Mouse (Mus musculus): ENCODE results near the gene Ap4s1. TPM values are rescaled to one million over a fixed set of nuclear protein-coding genes. Genes with fewer than 3 reads are reported as not detected.
"Not testable (repeated sequence)": the region's sequence is repeated elsewhere in the genome, so short reads cannot be mapped to it uniquely, and the experiment has no call there.

The Ap4s1 gene
- polyA plus RNA-seq (2012; ENCODE audit: insufficient read depth, insufficient read length, low replicate concordance, missing spikeins), result not detected in 2 replicates

DNA sequence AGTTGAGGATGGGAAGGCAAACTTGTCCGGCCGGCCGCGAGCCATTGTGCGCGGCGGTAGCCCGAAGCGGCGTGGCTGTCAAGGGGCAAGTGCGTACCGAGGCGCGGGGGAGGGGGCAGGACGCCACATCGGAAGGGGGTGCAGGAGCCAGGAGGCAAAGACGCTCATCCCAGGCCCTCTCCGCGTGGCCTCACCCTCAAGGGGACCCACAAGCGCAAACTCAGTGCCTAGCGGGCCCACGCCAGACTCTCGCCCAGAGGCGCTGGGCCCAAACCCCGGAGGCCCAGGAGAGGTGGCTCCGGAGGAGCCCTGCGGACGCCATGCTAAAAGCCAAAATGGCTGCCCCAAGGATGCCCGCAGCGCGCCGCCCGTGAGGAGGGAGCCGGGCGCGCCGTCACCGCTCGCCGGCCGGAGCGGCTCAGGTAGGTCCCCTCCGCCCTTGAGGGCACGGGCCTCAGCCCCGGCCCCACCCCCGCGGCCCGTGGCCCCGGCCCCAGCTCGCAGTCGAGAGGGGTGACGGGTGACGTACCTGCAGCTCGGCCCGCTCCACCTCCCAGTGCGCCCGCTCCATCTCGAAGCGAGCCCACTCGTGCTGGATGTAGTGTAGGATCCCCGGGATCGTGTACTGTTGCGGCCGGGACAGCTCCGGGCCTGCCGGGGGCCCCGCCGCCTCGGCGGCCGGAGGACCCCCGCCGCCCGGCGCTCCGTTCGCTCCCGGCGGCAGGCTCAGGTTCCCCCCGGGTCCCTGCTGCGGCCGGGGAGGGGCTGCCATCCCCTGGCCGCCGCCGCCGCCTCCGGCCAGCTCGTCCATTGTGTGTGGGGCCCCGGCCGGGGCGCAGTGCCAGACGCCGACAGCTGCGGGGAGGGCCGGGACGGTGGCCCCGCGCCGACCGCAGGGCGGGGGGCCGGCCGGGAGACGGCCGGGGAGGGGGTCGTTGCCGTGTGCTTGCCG lies at the start of gene Ap4s1:
Gene Ap4s1, plus strand, starts transcription at position 141 of the 952 bp plus-strand sequence.
- peaks cover 8% of the 10 kb centered on the region; the same call in 1 of the 2 replicates for H3K4me1 ChIP-seq (ENCODE audit: control insufficient read depth, insufficient read depth, low read length)
- under 1% methylated on average over 108 of the region's 108 CpGs for WGBS
- peak within 1 kb of the TSS; percentile 100 for H3K27ac ChIP-seq (ENCODE audit: insufficient read depth, low read depth, low read length)
- H3K4me3 ChIP-seq (ENCODE audit: insufficient read depth, low read depth, low read length), result peak within 1 kb of the TSS; percentile 100
- no peak for TF ChIP-seq CTCF (IDR thresholded peaks at IDR 0.05; ENCODE audit: insufficient read depth, low read depth, low read length)
- no peak; the same call in 1 of the 2 replicates for TF ChIP-seq POLR2A (IDR thresholded peaks at IDR 0.05; ENCODE audit: insufficient read depth, low read depth, low read length)

DNA sequence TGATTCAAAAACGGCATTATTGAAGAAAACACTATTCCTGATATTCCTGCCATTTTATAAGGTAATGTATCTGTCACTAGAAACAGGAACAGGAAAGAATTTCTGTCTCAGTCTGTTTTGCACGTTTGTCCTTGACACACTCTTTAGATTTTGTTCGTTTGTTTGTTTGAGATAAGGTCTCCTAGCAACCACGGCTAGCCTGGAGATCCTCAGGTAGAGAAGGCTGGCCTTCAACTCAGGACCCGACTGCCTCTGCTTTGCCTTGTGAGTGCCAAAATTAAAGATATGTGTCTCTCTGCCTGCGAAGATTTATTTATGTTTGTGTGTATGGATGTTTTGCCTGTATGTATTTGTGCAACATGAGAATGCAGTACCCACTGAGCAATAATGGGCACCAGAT lies 49.0 kb upstream of the Ap4s1 start:
- Histone ChIP-seq H3K27ac (ENCODE audit: insufficient read depth, low read depth, low read length) (no peak overlapping the region), H3K4me1 (ENCODE audit: control insufficient read depth, insufficient read depth, low read length) (no peaks in the 10 kb centered on the region), H3K4me3 (ENCODE audit: insufficient read depth, low read depth, low read length) (no peak overlapping the region)
- TF ChIP-seq POLR2A (IDR thresholded peaks at IDR 0.05; ENCODE audit: insufficient read depth, low read depth, low read length), result no peak
- 71% methylated on average over 6 of the region's 6 CpGs for WGBS

DNA sequence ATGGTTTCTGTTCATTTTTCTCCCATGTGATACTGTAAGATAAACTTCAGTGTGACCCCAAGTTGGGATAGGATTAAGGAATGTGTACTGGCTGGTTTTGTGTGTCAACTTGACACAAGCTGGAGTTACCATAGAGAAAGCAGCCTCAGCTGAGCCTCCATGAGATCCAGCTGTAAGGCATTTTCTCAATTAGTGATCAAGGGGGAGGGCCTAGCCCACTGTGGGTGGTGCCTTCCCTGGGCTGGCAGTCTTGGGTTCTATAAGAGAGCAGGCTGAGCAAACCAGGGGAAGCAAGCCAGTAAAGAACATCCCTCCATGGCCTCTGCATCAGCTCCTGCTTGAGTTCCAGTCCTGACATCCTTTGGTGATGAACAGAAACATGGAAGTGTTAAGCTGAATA lies 41.4 kb upstream of the Ap4s1 start:
- not testable (repeated sequence) for H3K4me1 ChIP-seq (ENCODE audit: control insufficient read depth, insufficient read depth, low read length); H3K4me3 ChIP-seq (ENCODE audit: insufficient read depth, low read depth, low read length); H3K27ac ChIP-seq (ENCODE audit: insufficient read depth, low read depth, low read length)

DNA sequence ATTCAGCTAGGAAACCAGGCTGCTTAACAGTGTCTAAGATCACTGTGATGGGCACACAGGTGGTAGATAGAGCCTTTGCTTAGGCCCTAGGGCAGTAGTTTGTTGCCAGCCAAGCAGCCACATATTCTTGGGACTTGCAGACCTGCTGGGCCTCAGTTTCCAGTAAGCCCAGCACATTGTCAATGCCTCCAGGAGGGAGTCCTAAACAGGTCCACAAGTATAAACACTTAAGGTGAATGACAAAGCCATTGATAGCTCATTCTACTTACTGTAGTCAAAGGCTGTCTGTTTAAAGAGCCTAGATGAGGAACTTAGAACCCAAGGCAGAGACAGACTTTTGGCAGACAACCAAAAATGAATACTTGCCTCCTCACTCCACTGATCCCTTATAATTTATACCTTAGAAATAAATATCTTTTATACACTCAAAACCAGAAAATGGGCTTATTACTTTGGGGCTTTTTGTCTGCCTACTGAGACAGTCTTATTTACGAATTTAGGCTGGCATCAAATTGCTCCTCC lies 34.8 kb upstream of the Ap4s1 start:
- 31% methylated on average over 1 of the region's 1 CpGs for WGBS
- no peaks in the 10 kb centered on the region for H3K4me1 ChIP-seq (ENCODE audit: control insufficient read depth, insufficient read depth, low read length)
- H3K4me3 ChIP-seq (ENCODE audit: insufficient read depth, low read depth, low read length), result no peak overlapping the region
- H3K27ac ChIP-seq (ENCODE audit: insufficient read depth, low read depth, low read length), result no peak overlapping the region
- TF ChIP-seq CTCF (IDR thresholded peaks at IDR 0.05; ENCODE audit: insufficient read depth, low read depth, low read length) (no peak), POLR2A (IDR thresholded peaks at IDR 0.05; ENCODE audit: insufficient read depth, low read depth, low read length) (no peak)

DNA sequence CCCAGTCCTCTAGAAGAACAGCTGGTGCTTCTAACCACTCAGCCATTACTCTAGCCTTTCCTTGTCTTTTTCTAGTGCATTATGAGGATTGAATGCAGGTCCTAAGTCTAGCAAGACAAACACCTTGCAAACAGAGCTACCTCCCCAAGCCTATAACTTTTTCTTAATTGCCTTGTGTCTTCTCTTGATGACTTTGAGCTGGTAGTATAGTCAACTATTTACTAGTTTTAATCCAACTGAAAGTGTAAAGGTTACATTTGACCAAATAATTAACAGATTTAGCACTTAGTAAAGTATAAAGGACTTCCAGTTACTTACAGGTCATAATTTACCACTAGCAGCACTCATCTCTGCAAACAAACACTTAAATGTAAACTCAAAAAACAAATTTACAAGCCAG lies 27.8 kb upstream of the Ap4s1 start:
- H3K4me1 ChIP-seq (ENCODE audit: control insufficient read depth, insufficient read depth, low read length), result peaks cover 2% of the 10 kb centered on the region; the same call in 1 of the 2 replicates
- no peak overlapping the region for H3K4me3 ChIP-seq (ENCODE audit: insufficient read depth, low read depth, low read length)
- TF ChIP-seq POLR2A (IDR thresholded peaks at IDR 0.05; ENCODE audit: insufficient read depth, low read depth, low read length) (no peak), CTCF (IDR thresholded peaks at IDR 0.05; ENCODE audit: insufficient read depth, low read depth, low read length) (no peak)
- H3K27ac ChIP-seq (ENCODE audit: insufficient read depth, low read depth, low read length), result no peak overlapping the region

DNA sequence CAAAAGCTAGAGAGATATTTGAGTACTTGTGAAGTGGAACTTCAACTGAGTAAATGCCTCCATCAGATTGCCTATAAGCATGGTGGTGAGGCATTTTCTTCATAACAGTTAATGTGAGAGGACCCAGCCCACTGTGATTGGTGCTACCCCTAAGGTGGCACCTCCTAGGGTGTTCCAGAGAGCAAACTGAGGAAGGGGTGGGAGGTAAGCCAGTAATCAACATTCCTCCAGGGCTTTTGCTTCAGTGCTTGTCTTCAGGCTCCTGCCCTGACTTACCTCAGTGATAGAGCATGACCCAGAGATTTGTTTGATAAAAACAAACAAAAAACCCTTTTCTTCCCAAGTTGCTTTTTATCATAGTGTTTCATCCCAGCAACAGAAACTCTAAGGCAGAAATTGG lies 26.9 kb upstream of the Ap4s1 start:
- Histone ChIP-seq H3K27ac (ENCODE audit: insufficient read depth, low read depth, low read length) (no peak overlapping the region), H3K4me1 (ENCODE audit: control insufficient read depth, insufficient read depth, low read length) (peaks cover 2% of the 10 kb centered on the region; the same call in 1 of the 2 replicates), H3K4me3 (ENCODE audit: insufficient read depth, low read depth, low read length) (no peak overlapping the region)
- TF ChIP-seq POLR2A (IDR thresholded peaks at IDR 0.05; ENCODE audit: insufficient read depth, low read depth, low read length) (no peak), CTCF (IDR thresholded peaks at IDR 0.05; ENCODE audit: insufficient read depth, low read depth, low read length) (no peak)

DNA sequence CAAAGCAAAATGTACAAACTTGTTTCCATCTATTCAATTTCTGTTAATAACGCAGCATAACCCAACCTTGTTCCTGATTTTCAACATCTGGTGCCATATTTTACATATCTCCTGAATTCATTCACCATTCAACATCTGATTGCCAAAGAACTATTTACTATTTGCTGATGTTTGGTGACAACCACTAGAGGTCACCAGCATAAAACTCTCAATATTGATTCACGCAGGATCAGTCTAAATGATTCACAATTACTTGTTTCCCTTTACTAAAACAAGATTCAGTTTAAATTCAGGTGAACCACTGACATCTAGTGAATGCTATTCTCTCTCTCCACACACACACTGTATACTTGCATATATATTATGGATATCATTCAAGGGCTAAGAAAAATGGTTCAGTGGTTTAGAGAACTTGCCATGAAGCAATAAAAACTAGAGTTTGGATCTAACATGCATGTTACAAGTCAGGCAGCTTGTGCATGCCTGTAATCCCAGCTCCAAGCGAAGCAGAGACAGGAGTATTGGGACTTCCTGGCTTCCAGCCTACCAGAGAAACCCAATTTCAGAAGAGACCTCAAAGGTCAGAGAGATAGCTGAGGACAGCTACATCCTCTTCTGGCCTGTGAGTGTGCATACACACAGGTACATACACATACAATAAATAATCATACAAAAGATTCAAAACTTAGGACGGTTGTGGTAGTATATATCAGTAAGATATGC lies 24.0 kb upstream of the Ap4s1 start:
- Histone ChIP-seq H3K27ac (ENCODE audit: insufficient read depth, low read depth, low read length) (no peak overlapping the region), H3K4me1 (ENCODE audit: control insufficient read depth, insufficient read depth, low read length) (peaks cover 2% of the 10 kb centered on the region; the same call in 1 of the 2 replicates), H3K4me3 (ENCODE audit: insufficient read depth, low read depth, low read length) (no peak overlapping the region)
- 60% methylated on average over 4 of the region's 4 CpGs for WGBS
- TF ChIP-seq CTCF (IDR thresholded peaks at IDR 0.05; ENCODE audit: insufficient read depth, low read depth, low read length) (no peak), POLR2A (IDR thresholded peaks at IDR 0.05; ENCODE audit: insufficient read depth, low read depth, low read length) (no peak)

DNA sequence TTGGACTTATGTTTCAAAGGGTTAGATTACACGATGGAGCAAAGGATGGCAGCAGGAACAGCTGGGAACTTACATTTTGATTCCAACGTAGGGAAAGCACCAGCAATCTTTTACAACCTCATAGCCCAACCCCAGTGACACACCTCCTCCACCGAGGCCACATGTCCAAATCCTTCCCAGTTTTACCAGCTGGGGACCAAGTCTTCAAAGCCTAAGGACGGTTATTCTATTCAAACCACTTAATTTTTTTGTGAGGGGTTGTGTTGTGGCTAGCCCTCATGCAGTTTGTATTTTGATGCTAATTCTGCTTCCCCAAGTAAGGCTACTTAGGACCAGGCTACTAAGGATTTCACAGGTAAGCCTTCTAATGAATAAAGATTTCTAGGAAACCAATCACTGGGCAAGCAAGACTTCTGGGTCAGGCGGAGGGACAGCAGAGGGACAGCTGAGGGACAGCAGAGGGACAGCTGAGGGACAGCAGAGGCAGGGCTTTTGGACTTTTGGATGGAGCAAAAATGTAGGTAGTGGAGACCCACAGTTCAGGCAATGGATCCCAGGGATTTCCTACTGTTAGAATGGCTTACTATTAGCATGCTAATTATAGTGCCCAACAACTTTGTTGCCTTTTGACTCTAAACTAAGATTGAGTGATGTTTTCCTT lies 19.5 kb upstream of the Ap4s1 start:
- TF ChIP-seq POLR2A (IDR thresholded peaks at IDR 0.05; ENCODE audit: insufficient read depth, low read depth, low read length) (no peak), CTCF (IDR thresholded peaks at IDR 0.05; ENCODE audit: insufficient read depth, low read depth, low read length) (no peak)
- Histone ChIP-seq H3K27ac (ENCODE audit: insufficient read depth, low read depth, low read length) (no peak overlapping the region), H3K4me3 (ENCODE audit: insufficient read depth, low read depth, low read length) (no peak overlapping the region), H3K4me1 (ENCODE audit: control insufficient read depth, insufficient read depth, low read length) (no peaks in the 10 kb centered on the region)
- 28% methylated on average over 5 of the region's 5 CpGs for WGBS
